Mouse (Mus musculus) CH12.LX (cell line): ENCODE results near the gene Srebf2.

Experiments
- CHD2 ChIP-seq: IDR thresholded peaks from 2 replicates; pipeline ENCODE4 v1.6.1; 2011; ENCODE audit warnings: low read length, improper control_type of control experiment
- CTCF ChIP-seq, 2 experiments: IDR thresholded peaks in 1 of 2; conservative IDR thresholded peaks in 1 of 2; 2 replicates each; pipeline ENCODE4 v1.5.1; 2011 to 2012; ENCODE audit warnings: low read depth in 2 of 2, low read length in 2 of 2, improper control_type of control experiment in 1 of 2, inconsistent platforms in 1 of 2, mild to moderate bottlenecking in 1 of 2, moderate library complexity in 1 of 2
- E2F4 ChIP-seq: IDR thresholded peaks from 2 replicates; pipeline ENCODE4 v1.6.1; 2011; ENCODE audit warnings: low read depth, low read length, improper control_type of control experiment; ENCODE audit not compliant: insufficient replicate concordance
- KAT2A ChIP-seq: IDR thresholded peaks from 2 replicates; pipeline ENCODE4 v1.6.1; 2012; ENCODE audit warnings: low read length, improper control_type of control experiment, inconsistent platforms; ENCODE audit not compliant: insufficient replicate concordance
- MAX ChIP-seq: IDR thresholded peaks from 2 replicates; pipeline ENCODE4 v1.6.1; 2011; ENCODE audit warnings: low read length, improper control_type of control experiment
- MEF2A ChIP-seq: IDR thresholded peaks from 2 replicates; pipeline ENCODE4 v1.6.1; 2014; ENCODE audit warnings: low read depth, mild to moderate bottlenecking, inconsistent platforms, low read length, improper control_type of control experiment, borderline replicate concordance
- MYC ChIP-seq: IDR thresholded peaks from 2 replicates; pipeline ENCODE4 v1.6.1; 2011; ENCODE audit warnings: low read depth, mild to moderate bottlenecking, improper control_type of control experiment, low read length
- NELFE ChIP-seq: IDR thresholded peaks from 2 replicates; pipeline ENCODE4 v1.6.1; 2011; ENCODE audit warnings: low read depth, low read length, improper control_type of control experiment
- POLR2A ChIP-seq: IDR thresholded peaks from 2 replicates; pipeline ENCODE4 v1.6.1; 2011; ENCODE audit warnings: low read depth, mild to moderate bottlenecking, improper control_type of control experiment, low read length
- USF2 ChIP-seq: conservative IDR thresholded peaks from 2 replicates; pipeline ENCODE4 v1.6.1; 2011; ENCODE audit warnings: low read depth, low read length, improper control_type of control experiment
- ZNF384 ChIP-seq: IDR thresholded peaks from 2 replicates; pipeline ENCODE4 v1.6.1; 2012; ENCODE audit warnings: low read depth, low read length, improper control_type of control experiment, inconsistent platforms

GRCm38 (mm10) chr15:82199546-82199945 lies 52.6 kb downstream of the Srebf2 start:
- TF ChIP-seq ZNF384 (no peak), CHD2 (no peak), CTCF (conservative IDR thresholded peaks at IDR 0.05 in 1 of 2, IDR thresholded peaks at IDR 0.05 in 1 of 2; ENCODE audit: low read depth in 2 of 2, low read length in 2 of 2) (no peak), E2F4 (no peak), NELFE (no peak), MYC (no peak), USF2 (no peak), POLR2A (no peak), MAX (no peak), MEF2A (no peak), KAT2A (no peak)
